Mouse (Mus musculus) megakaryocyte, embryonic 14.5 days (primary cell): Measurements from ENCODE around the gene Cnot3.

Experiments
- FLI1 ChIP-seq: IDR thresholded peaks from 2 replicates; pipeline ENCODE4 v1.6.1; 2012; ENCODE audit warnings: low read length, inconsistent platforms, mixed read lengths
- GATA1 ChIP-seq: IDR thresholded peaks from 3 replicates; pipeline ENCODE4 v1.6.1; 2012; ENCODE audit warnings: mixed read lengths, low read length, inconsistent platforms, borderline replicate concordance

GRCm38 (mm10) chr7:3601119-3601518 is 43.9 kb upstream of the Cnot3 start:
- TF ChIP-seq GATA1 (no peak), FLI1 (no peak)
